Mouse (Mus musculus) kidney, postnatal 0 days (tissue): ENCODE data around the gene Rassf8. TPM values are rescaled to one million over a fixed set of nuclear protein-coding genes. Genes with fewer than 3 reads are reported as not detected.

Experiments used
- ATAC-seq: fragments of 200-750 bp; cut with Nextera tagmentation; replicated peaks from 2 replicates; pipeline ENCODE4 v1.8.0; 2017; ENCODE audit warnings: low read depth, moderate number of reproducible peaks, moderate TSS enrichment, moderate library complexity; ENCODE audit not compliant: low FRiP score
- DNase-seq: peaks from one replicate; pipeline ENCODE4 v3.0.0-alpha.2; 2016; ENCODE audit warnings: low spot score
- H3K27ac ChIP-seq: fragments of 300-500 bp; sonication (generic); 2 replicates; pipeline ENCODE4 v1.5.1; 2014; ENCODE audit warnings: mild to moderate bottlenecking
- H3K27me3 ChIP-seq: fragments of 300-500 bp; sonication (generic); 2 replicates; pipeline ENCODE4 v1.6.1; 2014; ENCODE audit warnings: low read length, mixed read lengths; ENCODE audit not compliant: insufficient read depth
- H3K36me3 ChIP-seq: fragments of 300-500 bp; sonication (generic); 2 replicates; pipeline ENCODE4 v1.6.1; 2014; ENCODE audit warnings: low read length, mixed read lengths; ENCODE audit not compliant: insufficient read depth
- H3K4me1 ChIP-seq: fragments of 300-500 bp; sonication (generic); replicated peaks from 2 replicates; pipeline ENCODE4 v1.6.1; 2014; ENCODE audit warnings: antibody characterized with exemption, low read length, mixed read lengths; ENCODE audit not compliant: insufficient read depth
- H3K4me2 ChIP-seq: fragments of 300-500 bp; sonication (generic); 2 replicates; pipeline ENCODE4 v1.6.1; 2014; ENCODE audit warnings: mild to moderate bottlenecking, low read length, moderate library complexity, mixed read lengths
- H3K4me3 ChIP-seq: fragments of 300-500 bp; sonication (generic); replicated peaks from 2 replicates; pipeline ENCODE4 v1.5.1; 2014; ENCODE audit warnings: low read depth, low read length
- H3K9ac ChIP-seq: fragments of 300-500 bp; sonication (generic); 2 replicates; pipeline ENCODE4 v1.6.1; 2014; ENCODE audit warnings: low read depth, low read length
- H3K9me3 ChIP-seq: fragments of 300-500 bp; sonication (generic); replicated peaks from 2 replicates; pipeline ENCODE4 v1.6.1; 2016; ENCODE audit warnings: low read length, inconsistent platforms, mixed read lengths
- CTCF ChIP-seq: IDR thresholded peaks from 2 replicates; pipeline ENCODE4 v1.5.1; 2016; ENCODE audit warnings: antibody characterized with exemption, low read depth, mild to moderate bottlenecking, moderate library complexity
- WGBS: fragments of 180-500 bp; shearing (Covaris S2); extraction: QIAGEN DNeasy Blood & Tissue Kit; methylation state at CpG from one replicate; pipeline ENCODE4 v1.1.7; 2014; 5-methylcytosine and 5-hydroxymethylcytosine counted together
- polyA plus RNA-seq: library from polyadenylated mRNA; unstranded; fragments of >200 nt; fragmentation: Nextera tagmentation; extraction: Ambion mirVana; gene quantifications from 2 replicates; pipeline ENCODE4 v1.2.1, GENCODE M21; 2015

Rassf8 gene
- polyA plus RNA-seq, 1 experiment from 2014 or later: 10.3 TPM

GRCm38 (mm10) chr6:145769855-145770254 lies 23.3 kb downstream of the Rassf8 start:
- Histone ChIP-seq H3K36me3 (no peaks in the 10 kb centered on the region), H3K4me2 (no peak overlapping the region), H3K4me1 (peaks cover 6% of the 10 kb centered on the region; the same call in 1 of the 2 replicates), H3K27me3 (no peaks in the 10 kb centered on the region), H3K9ac (no peak overlapping the region), H3K27ac (no peak overlapping the region), H3K9me3 (no peaks in the 10 kb centered on the region), H3K4me3 (no peak overlapping the region)
- peak; percentile 27 for DNase-seq
- WGBS: 73% methylated on average over 11 of the region's 11 CpGs
- peak; percentile 27; the same call in 1 of the 2 replicates for TF ChIP-seq CTCF
- ATAC-seq: no peak

GRCm38 (mm10) chr6:145770272-145771000 lies 23.9 kb downstream of the Rassf8 start:
- TF ChIP-seq CTCF: no peak
- no peaks in the 10 kb centered on the region for H3K9me3 ChIP-seq
- no peaks in the 10 kb centered on the region for H3K27me3 ChIP-seq
- peaks cover 6% of the 10 kb centered on the region; the same call in 1 of the 2 replicates for H3K4me1 ChIP-seq
- 51% methylated on average over 18 of the region's 18 CpGs for WGBS
- no peak overlapping the region for H3K4me3 ChIP-seq
- H3K9ac ChIP-seq: no peak overlapping the region
- DNase-seq (no peak), ATAC-seq (peak; percentile 59; the same call in 1 of the 2 replicates)
- peak overlapping the region; percentile 63; the same call in 1 of the 2 replicates for H3K27ac ChIP-seq
- no peaks in the 10 kb centered on the region for H3K36me3 ChIP-seq
- no peak overlapping the region for H3K4me2 ChIP-seq

GRCm38 (mm10) chr6:145774436-145774835 lies 27.9 kb downstream of the Rassf8 start:
- Histone ChIP-seq H3K4me1 (0 out of 2 replicates have a peak, but pooled peaks cover 6% of the 10 kb centered on the region), H3K36me3 (no peaks in the 10 kb centered on the region), H3K4me2 (no peak overlapping the region), H3K4me3 (no peak overlapping the region), H3K27ac (no peak overlapping the region), H3K9ac (no peak overlapping the region), H3K27me3 (no peaks in the 10 kb centered on the region), H3K9me3 (no peaks in the 10 kb centered on the region)
- DNase-seq (no peak), ATAC-seq (no peak)
- WGBS: 98% methylated on average over 2 of the region's 2 CpGs
- TF ChIP-seq CTCF: no peak

- H3K4me1 ChIP-seq: no peaks in the 10 kb centered on the region
- no peaks in the 10 kb centered on the region for H3K27me3 ChIP-seq
- H3K36me3 ChIP-seq: no peaks in the 10 kb centered on the region
- no peaks in the 10 kb centered on the region for H3K9me3 ChIP-seq
- H3K4me2 ChIP-seq: no peak overlapping the region
- H3K27ac ChIP-seq: no peak overlapping the region
- no peak overlapping the region for H3K9ac ChIP-seq
- 76% methylated on average over 4 of the region's 4 CpGs for WGBS
- no peak overlapping the region for H3K4me3 ChIP-seq
- DNase-seq (no peak), ATAC-seq (no peak)
- no peak for TF ChIP-seq CTCF
These were observed 29.7 kb downstream of the Rassf8 start for GRCm38 (mm10) chr6:145776241-145776640.

DNA sequence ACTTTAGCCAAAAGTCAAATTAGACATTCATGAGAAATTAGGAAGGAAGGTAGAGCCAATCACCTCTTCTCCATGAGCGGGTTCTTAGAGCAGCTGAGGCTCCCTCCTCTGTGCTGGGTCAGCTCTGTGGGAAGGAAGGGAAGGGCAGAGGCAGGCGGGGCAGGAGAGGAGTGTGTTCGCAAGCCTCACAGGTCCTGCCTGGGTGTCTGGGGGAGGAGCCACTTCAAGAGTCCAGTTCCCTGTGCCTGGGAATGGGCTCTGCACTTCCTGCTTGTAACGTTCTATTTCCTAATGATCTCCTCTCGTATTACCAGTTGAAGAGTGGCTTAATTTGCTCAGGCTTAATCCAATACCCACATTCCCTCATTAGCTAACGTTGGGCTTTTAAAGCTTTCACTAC lies 32.8 kb downstream of the Rassf8 start:
- H3K27me3 ChIP-seq: no peaks in the 10 kb centered on the region
- DNase-seq: peak; percentile 53
- H3K36me3 ChIP-seq: no peaks in the 10 kb centered on the region
- TF ChIP-seq CTCF: no peak
- H3K4me1 ChIP-seq: 0 out of 2 replicates have a peak, but pooled peaks cover 6% of the 10 kb centered on the region
- no peak overlapping the region for H3K4me2 ChIP-seq
- no peak overlapping the region for H3K9ac ChIP-seq
- H3K4me3 ChIP-seq: no peak overlapping the region
- 18% methylated on average over 6 of the region's 6 CpGs for WGBS
- H3K27ac ChIP-seq: no peak overlapping the region
- no peaks in the 10 kb centered on the region for H3K9me3 ChIP-seq
- peak; percentile 59; the same call in 1 of the 2 replicates for ATAC-seq

DNA sequence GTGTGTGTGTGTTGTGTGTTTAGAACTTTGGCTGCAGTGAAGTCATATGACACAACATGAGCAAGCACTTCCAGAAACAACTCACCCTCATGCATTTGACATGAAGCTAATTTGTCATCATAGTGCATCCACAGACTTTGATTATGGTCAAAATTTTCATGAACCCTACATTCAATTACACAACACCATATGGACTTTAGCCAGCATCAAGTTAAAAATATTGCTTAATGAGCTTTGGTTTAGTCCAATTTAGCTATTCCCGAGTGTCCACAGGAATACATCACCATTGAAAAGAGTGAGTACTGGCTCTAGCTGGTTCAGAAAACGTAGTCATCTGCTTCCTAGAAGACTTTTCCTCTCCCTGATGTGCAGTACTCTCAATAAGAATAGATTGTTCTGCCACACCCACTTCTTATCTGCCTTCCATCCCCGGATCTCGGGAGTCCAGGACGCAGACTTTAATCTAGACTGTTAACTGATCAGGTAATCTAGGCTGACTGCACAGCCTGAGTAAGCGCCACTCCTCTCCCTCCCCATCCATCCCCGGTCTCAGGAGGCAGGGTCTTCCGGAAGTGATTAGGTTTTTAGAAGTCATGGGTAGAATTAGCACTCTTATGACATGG lies 33.7 kb downstream of the Rassf8 start:
- DNase-seq: no peak
- no peak for ATAC-seq
- H3K9me3 ChIP-seq: no peaks in the 10 kb centered on the region
- H3K27me3 ChIP-seq: no peaks in the 10 kb centered on the region
- H3K9ac ChIP-seq: no peak overlapping the region
- H3K4me2 ChIP-seq: no peak overlapping the region
- H3K4me3 ChIP-seq: no peak overlapping the region
- H3K36me3 ChIP-seq: no peaks in the 10 kb centered on the region
- TF ChIP-seq CTCF: no peak
- H3K27ac ChIP-seq: no peak overlapping the region
- 0 out of 2 replicates have a peak, but pooled peaks cover 6% of the 10 kb centered on the region for H3K4me1 ChIP-seq
- 66% methylated on average over 8 of the region's 8 CpGs for WGBS
